Mouse (Mus musculus): Measurements from ENCODE around the gene Dram2.
"Not testable (repeated sequence)": the region's sequence is repeated elsewhere in the genome, so short reads cannot be mapped to it uniquely, and the experiment has no call there.

Gene Dram2

DNA sequence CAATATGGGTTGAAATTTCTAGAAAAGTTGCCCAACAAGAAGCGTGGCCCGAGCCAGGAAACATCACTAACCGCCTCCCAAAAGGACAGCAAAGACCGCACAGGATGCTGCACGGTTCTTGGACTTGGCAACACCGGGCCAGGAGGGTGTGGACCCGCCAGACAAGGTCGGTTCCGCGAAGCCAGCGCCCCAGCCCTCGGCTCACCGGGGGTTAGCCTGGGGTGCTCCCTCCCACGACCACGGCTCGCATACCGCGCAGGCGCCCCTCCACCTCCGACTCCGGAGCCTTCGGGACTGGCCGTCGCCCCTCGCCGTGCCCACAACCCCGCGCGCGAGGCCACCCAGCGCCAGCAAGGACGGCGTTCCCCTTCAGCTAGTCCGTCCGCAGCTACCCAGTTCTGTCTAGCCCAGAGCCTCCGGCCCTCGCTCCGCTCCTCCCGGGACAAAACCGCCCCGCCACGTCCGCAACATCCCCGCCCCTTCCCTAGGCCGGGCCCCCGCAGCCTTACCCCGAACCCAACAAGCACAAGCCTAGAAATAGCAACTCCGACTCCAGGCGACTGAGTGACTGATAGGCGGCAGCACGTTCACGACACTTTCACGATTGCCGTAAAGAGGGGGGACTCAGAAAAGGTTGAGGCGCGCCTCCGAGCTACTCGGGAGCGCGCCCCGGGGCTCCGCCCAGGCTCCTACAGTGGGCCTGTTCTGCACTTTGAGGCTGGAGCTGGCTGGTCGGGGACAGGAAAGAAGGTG is at the start of gene Dram2, which contains the start of gene Cept1:
Gene Dram2, plus strand, starts transcription at position 628 of the 753 bp plus-strand sequence.
Gene Cept1, minus strand, starts transcription at position 632 of the 753 bp plus-strand sequence.
- in situ Hi-C loops (cut with MboI, MseI) = no loop called here

DNA sequence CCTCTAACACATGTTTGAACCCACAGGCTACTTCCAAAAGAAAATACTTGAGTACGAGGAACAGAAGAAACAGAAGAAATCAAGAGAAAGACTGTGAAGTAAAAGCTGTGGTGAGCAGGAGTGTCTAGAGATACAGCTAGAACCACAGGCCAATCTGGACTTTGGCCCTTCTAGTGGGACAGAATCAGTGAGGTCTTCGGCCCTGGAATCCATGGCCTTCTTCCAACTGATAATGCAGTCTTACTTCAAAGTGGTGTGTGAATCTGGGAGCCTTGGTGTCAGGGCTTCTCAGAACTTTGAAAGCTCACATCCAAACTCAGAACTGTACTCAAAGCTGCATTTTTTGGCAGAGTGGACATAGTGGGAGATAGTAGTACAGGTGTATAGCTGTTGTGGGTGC is 47.1 kb upstream of the Dram2 start:
- in situ Hi-C loops (cut with MboI, MseI) = no loop called here

DNA sequence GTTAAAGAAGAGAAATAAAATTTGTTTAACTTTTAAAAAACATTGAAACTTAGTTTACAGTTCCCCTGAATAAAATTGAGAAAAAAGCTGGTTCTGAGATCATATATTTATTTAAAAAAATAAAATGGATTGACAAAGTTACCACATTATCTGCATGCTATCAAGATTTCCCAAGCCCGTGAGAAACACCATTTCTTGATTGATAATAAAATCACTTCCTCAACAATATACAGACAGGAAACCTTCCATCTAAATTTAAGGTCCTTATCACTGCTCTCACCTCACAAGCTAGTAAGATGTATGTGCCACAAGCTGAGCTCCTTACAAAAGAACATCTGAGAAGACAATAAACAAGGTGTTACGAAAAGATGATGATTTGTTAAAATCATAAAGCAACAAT is 44.7 kb upstream of the Dram2 start:
- in situ Hi-C loops (cut with MboI, MseI) = no loop called here

DNA sequence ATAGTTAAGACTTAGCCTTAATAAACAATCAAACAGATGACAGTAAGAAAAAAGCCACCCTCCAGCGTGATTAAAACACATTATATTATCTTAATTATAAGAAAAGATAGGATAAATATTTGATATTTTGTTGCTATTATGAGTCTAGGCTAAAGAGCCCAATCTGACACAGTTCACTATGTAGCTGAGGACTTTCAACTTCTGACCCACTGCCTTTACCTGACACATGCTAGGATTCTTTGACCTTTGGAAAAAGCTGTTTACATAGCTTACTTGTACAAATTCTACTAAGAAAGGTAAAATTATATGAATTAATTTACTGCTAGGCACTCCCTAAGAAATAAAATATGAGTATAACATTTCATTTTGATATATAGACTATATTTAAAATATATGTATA is 36.9 kb upstream of the Dram2 start:
- in situ Hi-C loops (cut with MboI, MseI) = no loop called here

DNA sequence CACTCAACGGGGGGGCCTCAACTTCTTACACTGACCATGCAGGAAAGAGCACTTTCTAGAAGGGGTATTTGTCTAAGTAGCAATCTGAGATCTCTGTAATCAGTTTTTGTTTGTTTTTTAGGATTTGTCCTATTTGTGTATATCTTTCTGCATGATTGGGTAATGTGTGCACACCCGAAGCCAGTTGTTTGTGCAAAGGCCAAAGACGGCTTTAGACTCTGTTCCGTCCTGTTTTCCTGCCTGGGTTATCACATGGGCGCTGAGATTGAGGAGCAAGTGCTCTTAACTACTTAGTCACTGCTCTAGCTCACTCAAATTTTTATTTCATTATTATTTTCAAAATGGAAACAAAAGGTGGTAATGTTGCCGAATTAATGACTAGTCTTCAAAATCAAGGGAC is 32.6 kb upstream of the Dram2 start:
- in situ Hi-C loops (cut with MboI, MseI) = no loop called here

DNA sequence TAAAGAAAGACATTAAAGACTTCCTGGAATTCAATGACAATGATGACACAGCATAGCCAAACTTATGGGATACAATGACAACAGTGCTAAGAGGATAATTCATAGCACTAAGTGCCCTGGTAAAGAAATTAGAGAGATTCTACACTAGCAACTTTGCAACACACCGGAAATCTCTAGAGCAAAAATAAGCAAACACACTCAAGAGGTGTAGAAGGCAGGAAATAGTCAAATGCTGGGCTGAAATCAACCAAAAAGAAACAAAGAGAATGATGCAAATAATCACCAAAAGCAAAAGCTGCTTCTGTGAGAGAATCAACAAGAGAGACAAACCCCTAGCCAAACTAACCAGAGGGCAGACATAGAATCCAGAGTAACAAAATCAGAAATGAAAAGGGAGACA is 24.9 kb upstream of the Dram2 start:
- in situ Hi-C loops (cut with MboI, MseI) = no loop called here

DNA sequence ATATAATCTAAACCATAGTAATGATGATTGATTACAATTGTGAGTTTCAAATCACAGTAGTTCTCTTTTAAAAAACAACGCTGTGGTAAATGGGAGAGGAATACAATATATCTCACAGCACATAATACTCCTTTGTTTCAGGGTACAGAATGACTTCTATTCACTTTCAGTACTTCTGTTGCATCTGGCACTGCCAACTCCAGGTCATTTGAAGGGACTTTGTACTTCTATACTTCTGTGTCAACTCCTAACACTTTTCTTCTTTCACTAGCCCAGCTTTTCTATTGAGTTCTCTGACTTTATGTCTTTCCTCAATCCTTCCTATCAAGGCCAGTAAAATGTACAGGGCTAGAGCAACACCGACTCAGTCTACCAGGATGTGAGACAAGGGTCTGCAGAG is 21.2 kb upstream of the Dram2 start:
- in situ Hi-C loops (cut with MboI, MseI) = no loop called here

DNA sequence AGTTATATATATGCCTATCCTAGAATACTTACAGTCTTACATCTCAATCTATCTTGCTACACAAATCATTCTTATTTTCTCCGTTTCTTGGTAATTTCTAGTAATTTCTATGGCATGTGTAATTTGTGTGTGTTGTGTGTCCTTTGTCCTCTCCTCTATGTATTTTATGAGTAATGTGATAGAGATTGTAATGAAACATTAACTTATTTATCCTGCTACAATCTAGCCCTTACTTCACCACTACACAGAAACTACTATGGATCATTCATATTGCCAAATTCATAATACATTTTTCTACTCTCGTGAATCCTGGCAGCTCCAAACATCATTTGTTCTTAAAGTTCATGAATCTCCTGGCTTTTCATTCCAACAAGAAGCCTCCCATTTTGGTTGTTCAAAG is 19.6 kb upstream of the Dram2 start:
- in situ Hi-C loops (cut with MboI, MseI) = no loop called here

DNA sequence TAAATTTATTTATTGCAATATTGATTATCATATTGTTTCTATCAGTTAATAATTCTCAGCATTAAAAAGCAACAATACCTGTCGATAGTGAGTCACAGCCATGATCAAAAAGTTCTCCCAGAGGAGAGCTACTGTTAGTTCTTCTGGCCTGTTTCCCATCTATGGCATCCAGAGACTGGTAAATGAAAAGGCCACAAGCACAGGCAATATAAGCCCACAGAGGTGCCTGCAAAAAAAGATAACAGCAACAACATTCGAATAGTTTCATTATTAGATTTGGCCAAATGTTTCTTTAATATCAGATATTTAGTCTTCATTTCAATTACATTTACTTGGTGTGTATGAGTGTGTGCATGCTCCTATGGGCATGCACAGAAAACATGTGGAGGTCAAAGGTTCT is 14.3 kb upstream of the Dram2 start:
- in situ Hi-C loops (cut with MboI, MseI) = no loop called here

DNA sequence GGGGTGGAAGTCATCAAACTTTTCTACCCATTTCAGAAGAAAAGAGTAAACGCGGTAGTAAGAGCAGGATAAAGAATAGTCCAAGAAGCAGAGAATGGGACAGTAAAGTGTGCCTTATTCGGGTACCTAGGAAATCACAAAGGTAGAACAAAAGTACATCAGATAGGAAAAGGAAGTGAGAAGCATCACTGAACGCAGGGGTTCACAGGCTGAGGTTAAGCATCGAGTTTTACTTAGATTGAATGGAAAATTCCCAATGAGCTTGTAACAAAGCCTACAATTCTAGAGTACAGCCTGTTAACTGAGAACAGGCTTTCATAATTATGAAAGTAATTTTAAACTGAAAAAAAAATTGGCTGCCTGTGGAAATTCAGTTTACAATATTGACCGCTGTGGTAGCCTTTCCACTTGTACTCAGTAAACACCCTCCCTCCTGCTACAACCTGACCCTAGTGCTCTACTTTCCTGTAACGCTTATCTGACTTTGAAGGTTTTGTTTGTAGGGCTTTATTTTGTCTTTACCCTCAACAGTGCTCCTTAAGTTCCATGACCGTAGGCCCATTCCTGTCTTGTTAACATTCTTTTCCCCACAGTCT is 2.8 kb upstream of the Dram2 start:
- in situ Hi-C loops (cut with MboI, MseI) = no loop called here

DNA sequence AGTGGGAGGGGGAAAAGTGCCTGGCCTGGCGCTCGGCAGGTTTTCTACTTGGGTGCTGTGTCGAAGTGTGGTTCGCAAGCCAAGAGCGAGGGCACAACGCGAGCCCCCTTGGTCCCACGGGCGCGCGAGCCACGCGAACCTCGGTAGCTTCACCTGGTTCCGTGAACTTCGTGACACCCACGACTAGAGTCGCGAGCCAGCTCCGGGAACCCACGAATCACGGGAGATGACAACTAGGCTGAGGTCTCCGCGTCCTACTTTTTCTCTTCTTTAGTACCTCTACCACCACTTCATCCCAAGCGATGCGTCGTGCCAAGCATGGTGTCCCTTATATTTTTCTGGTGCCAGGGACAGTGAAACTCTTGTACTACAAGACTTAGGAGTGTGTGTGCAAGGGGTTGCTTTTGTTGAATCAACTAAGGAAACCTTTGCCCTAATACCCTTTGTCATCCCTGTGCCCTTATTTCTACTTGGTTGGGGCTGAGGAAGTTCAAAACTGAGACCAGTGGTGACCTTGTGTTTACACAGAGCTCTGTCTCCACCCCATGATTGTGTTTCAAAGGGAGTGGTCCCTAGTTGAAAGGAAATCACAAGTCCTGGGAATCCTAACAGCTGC is 434 bp downstream of the Dram2 start:
- in situ Hi-C loops (cut with MboI, MseI) = no loop called here

DNA sequence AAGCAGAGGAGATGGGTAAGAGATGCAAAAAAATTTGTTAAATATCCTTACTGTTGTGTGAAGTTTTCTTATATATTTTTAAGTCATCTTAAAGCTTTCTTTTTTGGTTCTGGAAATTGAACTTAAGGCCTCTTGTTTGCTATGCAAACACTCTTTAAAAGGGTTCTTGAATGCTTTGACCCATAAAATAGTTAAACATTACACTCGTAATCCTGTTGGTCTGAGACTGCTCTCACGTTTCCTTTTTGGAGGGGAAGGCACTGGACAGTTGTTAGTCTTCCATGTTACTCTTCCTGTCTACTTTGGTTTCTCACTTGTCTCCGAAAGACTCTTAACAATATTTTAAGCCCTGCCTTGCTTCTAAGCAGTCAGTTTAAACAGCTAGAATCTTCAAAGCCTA is 1.4 kb downstream of the Dram2 start:
- in situ Hi-C loops (cut with MboI, MseI) = no loop called here

DNA sequence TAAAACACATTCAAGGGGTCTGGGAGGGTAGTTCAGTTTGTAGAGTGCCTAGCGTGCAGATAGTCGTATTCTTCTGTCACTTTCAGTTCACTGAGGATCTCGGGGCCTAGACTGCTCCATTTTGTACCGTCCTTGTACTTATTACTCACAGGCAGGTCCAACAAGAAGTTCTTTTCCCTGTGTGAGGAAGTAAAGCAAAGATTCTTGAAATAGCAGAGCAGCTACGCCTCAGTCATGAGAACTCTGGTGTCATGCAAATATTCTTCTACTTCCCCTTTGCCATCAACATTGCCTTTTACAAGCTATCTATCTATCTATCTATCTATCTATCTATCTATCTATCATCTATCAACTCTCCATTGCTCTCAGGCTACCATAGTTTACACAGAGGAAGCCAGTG is 5.8 kb downstream of the Dram2 start:
- in situ Hi-C loops (cut with MboI, MseI) = loop anchor here in 1 of 2 experiments (10.0 kb wide), 1 partner anchor 481 kb away; the partner anchor contains the start of gene Kcna3

DNA sequence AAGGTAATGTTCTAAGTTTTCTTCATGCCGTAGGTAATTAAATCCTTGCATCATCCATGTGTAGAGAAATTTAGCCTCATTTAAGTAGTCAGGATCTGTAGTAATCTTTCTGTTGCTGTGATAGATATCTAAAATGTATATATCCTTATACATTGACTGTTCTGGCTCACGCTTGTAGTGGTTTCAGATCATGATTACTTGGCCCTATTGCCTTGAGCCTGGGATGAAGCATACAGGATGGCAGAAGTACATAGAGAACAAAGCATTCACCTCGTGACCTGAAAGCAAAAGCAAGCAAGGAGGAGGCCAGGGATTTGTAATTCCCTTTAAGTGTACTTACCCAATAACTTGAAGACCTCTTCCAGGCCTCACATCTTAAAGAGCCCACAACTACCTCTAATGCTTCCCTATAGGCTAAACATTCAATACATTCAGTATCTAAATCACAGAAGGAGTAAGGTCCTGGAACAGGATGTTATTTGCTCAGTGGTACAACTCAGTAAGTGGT is 8.2 kb downstream of the Dram2 start:
- in situ Hi-C loops (cut with MboI, MseI) = loop anchor here in 1 of 2 experiments (10.0 kb wide), 1 partner anchor 479 kb away; the partner anchor contains the start of gene Kcna3

DNA sequence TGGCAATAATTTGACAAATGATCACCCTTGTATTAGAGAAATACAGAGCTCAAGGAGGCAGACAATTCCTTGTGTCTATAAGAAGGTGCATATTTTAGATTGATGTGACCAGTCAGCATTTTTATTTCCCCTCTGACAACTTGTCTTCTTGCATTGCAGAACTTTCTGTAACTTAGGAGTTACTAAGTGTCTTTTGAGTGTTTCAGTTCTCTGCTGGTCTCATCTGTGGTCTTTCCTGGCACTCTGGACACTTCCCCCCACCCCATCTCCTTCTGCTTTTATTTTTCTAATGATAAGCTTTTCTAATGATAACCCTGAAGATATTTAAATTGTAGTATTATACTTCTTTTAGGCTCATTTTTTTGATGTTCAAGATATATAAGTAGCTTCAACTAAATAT is 10.7 kb downstream of the Dram2 start:
- in situ Hi-C loops (cut with MboI, MseI) = loop anchor here in 1 of 2 experiments (10.0 kb wide), 1 partner anchor 477 kb away; the partner anchor contains the start of gene Kcna3

DNA sequence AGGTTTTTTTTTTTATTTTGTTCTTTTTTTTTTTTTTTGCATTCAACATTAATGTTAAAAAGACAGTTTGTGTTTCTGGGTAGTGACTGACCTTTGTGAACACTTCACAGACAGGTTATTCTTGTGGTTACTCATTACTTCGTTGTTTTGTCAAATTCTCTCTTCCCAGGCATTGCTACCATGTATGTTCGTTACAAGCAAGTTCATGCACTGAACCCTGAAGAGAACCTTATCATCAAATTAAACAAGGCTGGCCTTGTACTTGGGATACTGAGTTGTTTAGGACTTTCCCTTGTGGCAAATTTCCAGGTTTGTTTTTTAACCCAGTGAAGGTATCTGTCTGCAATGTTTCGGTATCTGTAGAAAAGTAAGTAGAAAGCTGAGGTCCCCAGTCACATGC is 18.3 kb downstream of the Dram2 start:
- in situ Hi-C loops (cut with MboI, MseI) = no loop called here

DNA sequence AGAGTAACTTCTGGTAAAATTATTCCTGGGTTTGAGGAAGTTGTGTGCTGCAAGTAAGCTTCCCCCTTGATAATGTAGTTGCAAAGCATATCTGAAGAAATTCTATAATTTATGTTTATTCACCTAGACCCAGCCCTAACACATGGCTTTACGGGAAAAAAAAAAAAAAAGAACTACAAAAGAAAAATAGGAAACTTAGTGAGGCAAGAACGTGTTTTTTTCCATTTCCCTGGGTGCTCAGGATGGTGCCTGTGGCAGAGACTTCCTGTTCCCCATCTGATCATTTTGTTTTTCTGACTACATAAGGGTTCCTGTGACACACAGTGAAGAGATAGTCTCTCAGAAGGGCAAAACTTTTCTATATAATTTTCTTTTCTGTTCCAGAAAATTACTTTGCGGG is 25.6 kb downstream of the Dram2 start:
- in situ Hi-C loops (cut with MboI, MseI) = no loop called here

DNA sequence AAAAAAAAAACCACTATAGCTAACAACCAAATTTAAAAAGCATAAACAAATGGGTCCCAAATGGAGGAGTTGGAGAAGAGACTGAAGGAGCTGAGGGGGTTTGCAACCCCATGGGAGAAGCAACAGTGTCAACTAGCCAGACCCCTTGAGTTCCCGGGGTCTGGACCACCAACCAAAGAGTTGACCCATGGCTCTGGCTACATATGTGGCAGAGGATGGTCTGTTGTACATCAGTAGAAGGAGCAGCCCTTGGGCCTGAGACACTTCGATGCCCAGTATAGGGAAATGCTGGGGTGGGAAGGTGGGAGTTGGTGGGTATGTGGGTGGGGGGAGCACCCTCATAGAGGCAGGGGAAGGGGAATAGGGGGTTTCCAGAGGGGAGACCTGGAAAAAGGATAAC is 31.7 kb downstream of the Dram2 start:
- in situ Hi-C loops (cut with MboI, MseI) = no loop called here

DNA sequence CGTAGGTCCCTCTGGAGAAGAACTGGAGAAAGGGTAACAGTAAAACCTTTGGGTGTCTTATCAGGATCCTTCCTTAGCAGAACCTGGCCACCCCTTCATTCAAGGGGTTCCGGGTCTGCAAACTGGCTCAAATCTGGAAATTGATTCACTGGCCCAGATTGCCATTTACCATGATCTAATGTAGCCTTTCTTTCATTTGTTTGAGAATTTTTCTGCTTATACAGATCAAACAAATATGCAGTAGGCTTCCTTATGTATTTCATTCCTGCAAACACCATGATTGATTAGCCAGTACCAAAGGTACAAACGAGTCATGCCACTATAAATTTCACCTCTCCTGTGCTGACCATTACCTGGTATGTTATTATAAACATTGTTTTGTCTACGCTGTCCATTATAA is 46.0 kb downstream of the Dram2 start:
- in situ Hi-C loops (cut with MboI, MseI) = not testable (repeated sequence)

DNA sequence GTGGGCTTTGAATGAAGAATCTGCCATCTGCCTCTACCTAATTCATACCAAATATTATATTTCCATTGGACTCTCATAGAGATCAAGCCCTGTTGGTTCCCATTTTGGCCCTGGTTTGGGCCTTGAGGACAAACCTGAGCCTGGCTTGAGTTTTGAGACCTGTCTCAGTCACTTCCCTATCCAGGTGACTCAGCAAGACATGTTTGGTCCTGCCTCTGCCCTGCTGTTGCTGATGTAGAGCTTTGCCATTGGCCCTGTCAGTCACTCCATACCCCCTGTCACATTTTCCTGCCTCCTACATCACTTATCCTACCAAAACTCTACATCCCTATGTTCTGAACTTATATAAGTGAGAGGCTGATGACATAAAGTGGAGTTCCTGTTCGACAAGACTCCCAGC is 70.5 kb downstream of the Dram2 start:
- in situ Hi-C loops (cut with MboI, MseI) = no loop called here
